Comparison of ENCODE assay signal across 26 mouse cellular contexts in the genomic region with DNA sequence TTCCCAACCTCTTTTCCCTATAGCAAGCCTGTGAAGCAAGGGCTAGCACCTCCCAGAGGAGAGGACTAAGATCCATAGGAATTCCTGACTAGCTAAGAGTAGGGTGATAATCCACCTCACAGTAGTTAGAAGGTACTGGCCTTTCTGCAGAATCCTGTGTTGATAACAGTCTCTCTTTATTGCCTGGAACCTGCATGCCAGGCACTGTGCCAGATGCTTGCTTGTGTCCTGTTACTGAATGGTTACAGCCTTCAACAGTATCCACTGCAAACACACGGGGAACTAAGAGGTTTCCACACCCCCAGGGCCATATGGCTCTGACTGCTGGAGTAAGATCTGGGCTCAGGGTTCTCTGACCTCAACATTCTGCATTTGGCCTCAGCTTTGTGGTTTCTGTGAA. TPM values are rescaled to one million over a fixed set of nuclear protein-coding genes. Genes with fewer than 3 reads are reported as not detected.
A peak's percentile ranks its signal among the peaks of the same experiment; 100 is the strongest.
DNase-seq lines count a peak whose midpoint lies in the region; ATAC-seq and TF ChIP-seq lines count a peak whose summit lies in the region.
"Had no signal": no experiment of that assay in that cellular context is flagged by ENCODE, and none has a peak within 500 bp of the region (broad histone marks: within the 10 kb centered on the region; RNA-seq: fewer than 3 reads in every experiment).

No protein-coding gene starts in this region.

- H3K4me3 ChIP-seq in intestine, postnatal 0 days (ENCODE audit: low read depth, low read length), result no peak overlapping the region
- H3K4me3 ChIP-seq: forebrain, embryonic 13.5 days had no signal

- peak overlapping the region; percentile 74 for H3K27ac ChIP-seq in intestine, postnatal 0 days (ENCODE audit: low read depth, low read length)
- H3K27ac ChIP-seq: forebrain, embryonic 13.5 days; hindbrain, embryonic 14.5 days; liver, embryonic 14.5 days; macrophage had no signal

- H3K4me1 ChIP-seq in intestine, postnatal 0 days (replicated peaks; ENCODE audit: control insufficient read depth, insufficient read depth, low read length), result peaks cover 4% of the 10 kb centered on the region; the same call in 1 of the 2 replicates
- H3K4me1 ChIP-seq: forebrain, embryonic 13.5 days had no signal

- WGBS in intestine, postnatal 0 days, result 0% methylated on average over 1 of the region's 1 CpGs

- DNase-seq in urinary bladder, postnatal 14 days (ENCODE audit: low spot score), result peak; percentile 25
- no peak for DNase-seq in urinary bladder, adult 18-20 months (ENCODE audit: low spot score in 2 of 2)
- peak; percentile 44 to 73 for DNase-seq in kidney, postnatal 36 days
- no peak for DNase-seq in lung, adult 18-20 months
- no peak for DNase-seq in left cerebral cortex, postnatal 25 days (ENCODE audit: low spot score in 2 of 2)
- DNase-seq: adrenal gland, postnatal 10 days; cerebellum, adult 9-10 months; gastrocnemius, postnatal 10 days; thymus, postnatal 4 days had no signal

- no peaks in the 10 kb centered on the region for H3K36me3 ChIP-seq in intestine, postnatal 0 days (ENCODE audit: control insufficient read depth, insufficient read depth)

- no peaks in the 10 kb centered on the region for H3K27me3 ChIP-seq in intestine, postnatal 0 days (replicated peaks; ENCODE audit: control insufficient read depth, insufficient read depth, low read length)
- H3K27me3 ChIP-seq: forebrain, embryonic 13.5 days; Patski had no signal

- H3K9me3 ChIP-seq in intestine, postnatal 0 days (ENCODE audit: control insufficient read depth), result no peaks in the 10 kb centered on the region
- H3K9me3 ChIP-seq: forebrain, embryonic 13.5 days had no signal

- H3K9ac ChIP-seq in intestine, postnatal 0 days (ENCODE audit: low read depth, low read length), result no peak overlapping the region
- H3K9ac ChIP-seq: forebrain, embryonic 13.5 days; hindbrain, embryonic 14.5 days; liver, embryonic 14.5 days had no signal

- intact Hi-C loops in left cerebral cortex, postnatal 25 days (cut with DNase I), result no loop called here

- H3K4me2 ChIP-seq in intestine, postnatal 0 days (replicated peaks; ENCODE audit: low read depth), result peak overlapping the region; percentile 44
- H3K4me2 ChIP-seq: forebrain, embryonic 13.5 days; hindbrain, embryonic 14.5 days; midbrain, embryonic 11.5 days had no signal

- no peak for TF ChIP-seq CTCF in intestine, postnatal 0 days (IDR thresholded peaks at IDR 0.05; ENCODE audit: low read depth)

- ATAC-seq in intestine, postnatal 0 days, result peak; percentile 57
- no peak for ATAC-seq in monocyte, adult 5-6 weeks (replicated peaks; ENCODE audit: insufficient number of reproducible peaks, low FRiP score, low TSS enrichment, poor library complexity, severe bottlenecking)
- ATAC-seq: forebrain, embryonic 13.5 days had no signal

RNA-seq across cellular contexts. Expression of gene Slc5a9, which starts 5.0 kb away (rescaled TPM):
- 10.2 and 12.0 TPM in 2 replicates for polyA plus RNA-seq in intestine, postnatal 0 days (2015; fragmentation: Nextera tagmentation; extraction: Ambion mirVana)
- total RNA-seq in monocyte, adult 5-6 weeks (2017), result not detected in 3 replicates
- not detected for total RNA-seq in left cerebral cortex, postnatal 25 days (2021)
- total RNA-seq: adrenal gland, postnatal 10 days; heart, adult 8-10 months; layer of hippocampus, postnatal 25 days; left cerebral cortex, postnatal 14 days had no signal
- polyA plus RNA-seq: cortical plate, adult 2 months; embryonic facial prominence, embryonic 11.5 days; forebrain, embryonic 13.5 days; frontal cortex, adult 2 months; hindbrain, embryonic 14.5 days; macrophage; neural tube, embryonic 11.5 days; Patski had no signal

RNA-seq across cellular contexts. Expression of gene Skint8, which starts 21.4 kb away (rescaled TPM):
- not detected in 2 replicates for polyA plus RNA-seq in intestine, postnatal 0 days (2015; fragmentation: Nextera tagmentation; extraction: Ambion mirVana)
- not detected in 3 replicates for total RNA-seq in monocyte, adult 5-6 weeks (2017)
- total RNA-seq in left cerebral cortex, postnatal 25 days (2021), result not detected
- total RNA-seq: adrenal gland, postnatal 10 days; gastrocnemius, postnatal 10 days; heart, adult 8-10 months; layer of hippocampus, postnatal 25 days had no signal
- polyA plus RNA-seq: cortical plate, adult 2 months; embryonic facial prominence, embryonic 11.5 days; forebrain, embryonic 13.5 days; frontal cortex, adult 2 months; hindbrain, embryonic 14.5 days; intestine, embryonic 14.5 days; liver, embryonic 14.5 days; lung, embryonic 16.5 days; macrophage; midbrain, embryonic 11.5 days; neural tube, embryonic 11.5 days; Patski had no signal

Comparison
In these comparisons a context has a peak if more than half of its experiments do, and no peak if none do; other contexts are left out.
1. DNase-seq: peak in urinary bladder, postnatal 14 days (single experiment) and kidney, postnatal 36 days (2 of 2); none in urinary bladder, adult 18-20 months (0 of 2), lung, adult 18-20 months (0 of 2) and left cerebral cortex, postnatal 25 days (0 of 2).